Mouse (Mus musculus) hematopoietic multipotent progenitor cell, adult 10-12 weeks (in vitro differentiated cells): ENCODE measurements around the gene Gm13089. TPM values are rescaled to one million over a fixed set of nuclear protein-coding genes. Genes with fewer than 3 reads are reported as not detected.

Source experiments
- polyA plus RNA-seq: library from polyadenylated mRNA; stranded (reverse); fragments of >175 nt; gene quantifications from 2 replicates; pipeline ENCODE4 v1.2.3, GENCODE M21; 2012; ENCODE audit warnings: low replicate concordance

The Gm13089 gene
- polyA plus RNA-seq, result not detected in 2 replicates

DNA sequence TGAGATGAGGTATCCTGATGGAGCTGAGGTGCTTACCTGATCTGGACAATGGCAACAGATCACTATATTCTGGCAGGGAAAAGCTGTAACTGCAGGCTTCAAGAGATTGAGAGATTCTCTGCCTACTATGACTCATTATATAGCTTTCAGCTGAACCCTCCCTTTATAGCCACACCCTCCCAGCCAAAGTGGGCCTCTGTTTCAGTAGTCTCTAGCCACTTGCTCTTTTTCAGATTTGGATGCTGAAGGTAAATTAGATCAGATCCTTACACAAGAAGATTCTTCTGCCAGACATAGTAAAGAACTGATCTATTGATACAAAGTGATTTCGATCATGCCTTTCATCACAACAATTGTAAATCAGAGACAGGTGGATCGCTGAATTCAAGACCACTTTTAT lies at the start of gene Gm13089:
Gm13089 (minus strand) TSS at position 101 of the 400 bp plus-strand sequence.

DNA sequence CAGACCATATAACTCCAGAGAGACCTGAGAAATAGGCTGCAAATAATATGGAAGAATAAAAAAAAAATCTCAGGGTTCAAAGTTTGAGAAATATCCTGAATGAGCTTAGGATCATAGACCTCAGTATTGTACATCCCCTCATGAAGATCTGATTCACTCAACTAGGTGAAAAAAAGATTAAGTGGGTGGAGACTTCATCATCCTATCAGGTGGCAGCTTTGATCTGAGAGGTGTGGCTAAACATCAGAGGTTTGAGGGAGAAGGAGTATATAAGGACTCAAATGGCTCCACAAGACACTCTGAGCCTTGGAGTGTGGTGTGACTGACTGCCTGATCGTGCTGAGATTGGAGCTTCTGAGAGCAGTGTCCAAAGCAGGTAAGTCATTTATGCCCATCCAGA lies 16.6 kb upstream of the Gm13089 start, which contains the start of gene Gm13078:
Gm13078 (plus strand) TSS at position 301 of the 400 bp plus-strand sequence.

GRCm38 (mm10) chr4:143657146-143657545 lies 45.4 kb downstream of the Gm13089 start, which contains the start of gene Gm13088:
Gene Gm13088, minus strand, starts transcription at chr4:143657246.

Other genes with a start within 250 kb of the Gm13089 start
- not detected in 2 replicates for gene Gm13043, start 191.4 kb downstream of the Gm13089 start, polyA plus RNA-seq
- not detected in 2 replicates for gene Gm13040, start 166.8 kb downstream of the Gm13089 start, polyA plus RNA-seq
- not detected in 2 replicates for gene BC080695, start 151.0 kb downstream of the Gm13089 start, polyA plus RNA-seq
- gene Gm13057, start 151.0 kb downstream of the Gm13089 start, polyA plus RNA-seq, result not detected in 2 replicates
- gene Gm13083, start 87.7 kb downstream of the Gm13089 start, polyA plus RNA-seq, result not detected in 2 replicates
- not detected in 2 replicates for gene Gm13088, start 45.5 kb downstream of the Gm13089 start, polyA plus RNA-seq
- not detected in 2 replicates for gene Gm13078, start 16.7 kb upstream of the Gm13089 start, polyA plus RNA-seq
- not detected in 2 replicates for gene Gm13023, start 86.6 kb upstream of the Gm13089 start, polyA plus RNA-seq
- not detected in 2 replicates for gene Gm13084, start 113.4 kb upstream of the Gm13089 start, polyA plus RNA-seq
- gene Gm13103, start 143.8 kb upstream of the Gm13089 start, polyA plus RNA-seq, result not detected in 2 replicates
- not detected in 2 replicates for gene Pramef6, start 197.7 kb upstream of the Gm13089 start, polyA plus RNA-seq
- gene Pramef25, start 248.3 kb upstream of the Gm13089 start, polyA plus RNA-seq, result not detected in 2 replicates